Mouse (Mus musculus): Measurements from ENCODE around the gene Zfp37.
"Not testable (repeated sequence)": the region's sequence is repeated elsewhere in the genome, so short reads cannot be mapped to it uniquely, and the experiment has no call there.

The Zfp37 gene

DNA sequence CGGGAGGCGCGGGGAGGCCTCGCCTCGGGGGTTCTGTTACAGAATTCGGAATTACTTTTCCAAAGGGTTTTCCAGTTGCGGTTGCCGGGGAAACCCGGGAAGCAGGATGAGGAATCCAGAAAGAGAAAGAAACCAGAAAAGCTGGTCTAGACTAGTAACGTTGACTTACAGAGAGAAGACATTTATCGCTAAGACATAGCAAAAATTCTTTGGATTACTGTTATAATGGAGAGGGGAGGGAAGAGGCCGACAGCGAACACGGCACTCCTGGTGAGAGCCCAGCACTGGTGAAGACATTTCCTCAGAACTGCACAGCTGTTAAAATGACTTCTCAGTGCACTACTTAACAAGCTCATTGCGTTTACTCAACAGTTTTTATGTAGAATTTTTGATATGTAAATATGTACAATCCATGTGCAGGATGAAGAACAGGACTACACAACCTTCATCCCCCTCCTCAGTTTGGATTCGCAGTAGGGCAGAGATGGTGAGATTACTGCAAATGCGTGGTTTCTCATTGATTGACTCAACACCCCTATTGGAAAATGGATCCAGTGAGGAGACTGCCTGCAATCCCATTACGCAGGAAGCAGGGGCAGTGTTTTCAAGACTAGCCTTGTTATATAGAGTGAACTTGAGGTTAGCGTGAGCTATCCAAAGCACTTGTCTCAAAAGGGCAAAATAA is 22.0 kb downstream of the Zfp37 start:
- DNase-seq: no peak

- DNase-seq: peak; percentile 85
Observed at GRCm38 (mm10) chr4:62207851-62208695, 22.8 kb downstream of the Zfp37 start.

- DNase-seq: no peak
Observed at GRCm38 (mm10) chr4:62199923-62200529, 30.8 kb downstream of the Zfp37 start.

DNA sequence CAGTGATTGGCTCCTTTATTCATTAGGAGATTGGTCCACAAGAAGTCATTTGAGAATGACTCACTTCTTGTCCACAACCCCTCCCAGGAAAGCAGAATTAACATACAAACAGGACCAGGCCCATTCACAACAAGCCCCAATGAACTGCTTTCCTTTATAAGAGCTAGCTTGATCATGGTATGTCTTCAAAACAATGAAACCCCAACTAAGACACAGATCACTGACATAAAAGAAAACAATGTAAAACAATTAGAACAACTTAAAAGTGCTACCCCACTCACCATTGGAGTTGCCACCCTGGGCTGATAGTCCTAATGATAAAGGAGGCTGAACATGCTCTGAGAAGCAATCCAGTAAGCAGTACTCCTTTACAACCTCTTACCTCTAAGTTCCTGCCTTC is 42.1 kb downstream of the Zfp37 start:
- no peak for DNase-seq

GRCm38 (mm10) chr4:62177282-62177681 is 53.6 kb downstream of the Zfp37 start:
- DNase-seq: peak; percentile 8

- DNase-seq: no peak
Observed at GRCm38 (mm10) chr4:62174471-62174870, 56.4 kb downstream of the Zfp37 start.

DNA sequence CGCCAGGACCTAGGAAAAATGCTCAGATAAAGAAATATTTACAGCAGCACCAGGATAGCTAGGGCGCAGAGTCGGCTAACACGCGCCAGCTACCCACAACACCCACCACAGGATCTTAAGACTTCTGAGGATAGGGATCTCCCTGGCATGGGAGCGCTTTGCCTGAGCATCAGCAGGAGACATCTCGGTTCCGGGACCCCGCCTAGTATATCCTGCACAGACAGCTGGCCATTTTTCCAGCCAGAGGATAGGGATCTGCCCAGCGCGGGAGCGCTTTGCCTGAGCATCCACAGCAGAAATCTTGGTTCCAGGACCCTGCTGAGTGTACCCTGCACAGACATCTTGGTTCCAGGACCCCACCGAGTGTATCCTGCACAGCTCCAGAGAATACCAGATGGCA is 63.2 kb downstream of the Zfp37 start:
- not testable (repeated sequence) for DNase-seq

- DNase-seq: no peak
Observed at GRCm38 (mm10) chr4:62158401-62158800, 72.4 kb downstream of the Zfp37 start.

GRCm38 (mm10) chr4:62150811-62151210 is 80.0 kb downstream of the Zfp37 start, which contains the start of gene Mup21:
Gene Mup21, minus strand, starts transcription at chr4:62150863.
- DNase-seq: no peak

Data from kidney, adult 18-20 months (tissue).